Mouse (Mus musculus): ENCODE results near the gene Mfap1a.

DNA sequence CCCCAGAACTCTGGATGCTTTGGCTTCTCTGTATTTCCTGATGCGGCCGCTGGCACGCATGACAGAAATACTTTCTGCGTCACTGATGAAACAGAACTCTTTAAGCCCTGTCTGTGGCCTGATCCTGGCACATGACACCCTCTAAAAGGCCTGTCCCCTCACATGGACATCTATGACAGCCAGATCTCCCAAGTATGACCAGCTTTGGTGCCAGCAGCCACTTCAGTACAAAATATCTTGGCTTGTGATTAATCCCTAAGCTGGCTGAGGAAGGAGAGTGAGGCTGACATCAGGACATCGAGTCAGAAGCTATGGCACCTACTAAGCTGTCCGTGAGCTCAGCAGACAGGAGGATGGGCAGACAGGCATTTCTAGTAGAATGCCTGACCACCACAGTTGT, 43.2 kb upstream of the Mfap1a start:
- no peak for TF ChIP-seq MAX (IDR thresholded peaks at IDR 0.05; ENCODE audit: low read depth)
- no peak for TF ChIP-seq TCF3 (IDR thresholded peaks at IDR 0.05; ENCODE audit: insufficient read length, low read depth)
- no peak for TF ChIP-seq E2F4 (IDR thresholded peaks at IDR 0.05; ENCODE audit: insufficient read depth)
- no peak for TF ChIP-seq POLR2A (IDR thresholded peaks at IDR 0.05; ENCODE audit: insufficient read length, low read depth)
